Mouse (Mus musculus): Measurements from ENCODE around the gene Rhbdd1.

Gene Rhbdd1

GRCm38 (mm10) chr1:82482371-82482770 is 166.1 kb downstream of the Rhbdd1 start:
- no peak for DNase-seq (ENCODE audit: low spot score in 2 of 2)

GRCm38 (mm10) chr1:82486371-82486770 is 170.1 kb downstream of the Rhbdd1 start:
- DNase-seq (ENCODE audit: low spot score in 2 of 2) = no peak

DNA sequence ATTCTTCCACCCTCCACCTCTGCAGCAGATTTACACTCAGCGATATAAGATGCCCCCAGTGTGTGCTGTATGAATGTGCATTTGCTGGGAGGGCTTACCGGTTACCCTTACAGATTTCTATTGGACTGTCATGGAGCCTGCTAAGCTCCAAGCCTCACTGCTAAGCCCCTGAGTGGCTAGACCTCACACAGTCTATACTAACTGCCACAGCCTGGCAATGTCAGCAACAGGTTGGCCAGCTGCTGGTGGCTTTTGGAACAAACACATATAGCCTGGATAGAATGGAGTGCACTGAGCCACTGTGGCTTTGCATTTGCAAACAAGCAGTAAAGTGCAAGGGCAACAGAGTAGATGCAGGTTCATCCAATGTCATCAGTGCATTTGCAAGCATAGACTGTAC is 175.7 kb downstream of the Rhbdd1 start:
- DNase-seq (ENCODE audit: low spot score in 2 of 2) = no peak

Measured in right cerebral cortex, adult 2 months (tissue).